Mouse (Mus musculus) forebrain, embryonic 14.5 days (tissue): ENCODE results near the gene Pum2. TPM values are rescaled to one million over a fixed set of nuclear protein-coding genes. Genes with fewer than 3 reads are reported as not detected.

Experiments used
- ATAC-seq: fragments of 200-750 bp; cut with Nextera tagmentation; 2 replicates; pipeline ENCODE4 v1.8.0; 2017; ENCODE audit warnings: mild to moderate bottlenecking, moderate library complexity
- DNase-seq: peaks from one replicate; pipeline ENCODE4 v3.0.0-alpha.2; 2015; ENCODE audit warnings: low spot score
- H3K27ac ChIP-seq: fragments of 300-500 bp; sonication (generic); 2 replicates; pipeline ENCODE4 v1.5.1; 2014; ENCODE audit warnings: low read depth, mild to moderate bottlenecking, control low read depth, low read length, moderate library complexity
- H3K27me3 ChIP-seq: fragments of 300-500 bp; sonication (generic); replicated peaks from 2 replicates; pipeline ENCODE4 v1.6.1; 2014; ENCODE audit warnings: low read length, control low read depth, mixed read lengths; ENCODE audit not compliant: control insufficient read depth, insufficient read depth
- H3K36me3 ChIP-seq: fragments of 300-500 bp; sonication (generic); 2 replicates; pipeline ENCODE4 v1.6.1; 2014; ENCODE audit warnings: low read length, control low read depth; ENCODE audit not compliant: control insufficient read depth, insufficient read depth
- H3K4me1 ChIP-seq: fragments of 300-500 bp; sonication (generic); 2 replicates; pipeline ENCODE4 v1.6.1; 2014; ENCODE audit warnings: antibody characterized with exemption, low read length, control low read depth; ENCODE audit not compliant: control insufficient read depth, insufficient read depth
- H3K4me2 ChIP-seq: fragments of 300-500 bp; sonication (generic); 2 replicates; pipeline ENCODE4 v1.6.1; 2014; ENCODE audit warnings: mild to moderate bottlenecking, control low read depth, low read length
- H3K4me3 ChIP-seq: fragments of 300-500 bp; sonication (generic); 2 replicates; pipeline ENCODE4 v1.5.1; 2014; ENCODE audit warnings: low read depth, low read length, control low read depth
- H3K9ac ChIP-seq: fragments of 300-500 bp; sonication (generic); 2 replicates; pipeline ENCODE4 v1.6.1; 2014; ENCODE audit warnings: mild to moderate bottlenecking, low read length, control low read depth, moderate library complexity
- H3K9me3 ChIP-seq: fragments of 300-500 bp; sonication (generic); replicated peaks from 2 replicates; pipeline ENCODE4 v1.6.1; 2016; ENCODE audit warnings: low read length, control low read depth, mixed read lengths; ENCODE audit not compliant: control insufficient read depth
- WGBS: fragments of 180-500 bp; shearing (Covaris S2); extraction: QIAGEN DNeasy Blood & Tissue Kit; methylation state at CpG from one replicate; pipeline ENCODE4 v1.1.7; 2014; 5-methylcytosine and 5-hydroxymethylcytosine counted together
- polyA plus RNA-seq: library from polyadenylated mRNA; unstranded; fragments of >200 nt; fragmentation: Nextera tagmentation; extraction: Ambion mirVana; gene quantifications from 2 replicates; pipeline ENCODE4 v1.2.1, GENCODE M21; 2014

Pum2 gene
- polyA plus RNA-seq, 1 experiment from 2014 or later: 70.6 TPM

GRCm38 (mm10) chr12:8708876-8709275, 34.9 kb downstream of the Pum2 start:
- WGBS: 87% methylated on average over 2 of the region's 2 CpGs
- Histone ChIP-seq H3K9me3 (no peaks in the 10 kb centered on the region), H3K27ac (no peak overlapping the region), H3K36me3 (peaks cover 35% of the 10 kb centered on the region), H3K9ac (no peak overlapping the region), H3K4me2 (no peak overlapping the region), H3K4me1 (no peaks in the 10 kb centered on the region), H3K4me3 (no peak overlapping the region), H3K27me3 (no peaks in the 10 kb centered on the region)
- DNase-seq (no peak), ATAC-seq (no peak)

- 71% methylated on average over 2 of the region's 2 CpGs for WGBS
- no peak overlapping the region for H3K27ac ChIP-seq
- H3K36me3 ChIP-seq: peaks cover 37% of the 10 kb centered on the region
- no peak overlapping the region for H3K4me3 ChIP-seq
- no peaks in the 10 kb centered on the region for H3K27me3 ChIP-seq
- no peak overlapping the region for H3K9ac ChIP-seq
- H3K4me2 ChIP-seq: no peak overlapping the region
- ATAC-seq (no peak), DNase-seq (no peak)
- no peaks in the 10 kb centered on the region for H3K9me3 ChIP-seq
- no peaks in the 10 kb centered on the region for H3K4me1 ChIP-seq
Observed at GRCm38 (mm10) chr12:8712665-8713064, 38.7 kb downstream of the Pum2 start.

GRCm38 (mm10) chr12:8716093-8716492, 42.2 kb downstream of the Pum2 start:
- Histone ChIP-seq H3K4me2 (no peak overlapping the region), H3K4me1 (no peaks in the 10 kb centered on the region), H3K27ac (no peak overlapping the region), H3K9me3 (no peaks in the 10 kb centered on the region), H3K27me3 (no peaks in the 10 kb centered on the region), H3K4me3 (no peak overlapping the region), H3K36me3 (peaks cover 34% of the 10 kb centered on the region), H3K9ac (no peak overlapping the region)
- DNase-seq (no peak), ATAC-seq (no peak)
- 73% methylated on average over 1 of the region's 1 CpGs for WGBS

GRCm38 (mm10) chr12:8726890-8727289, 53.0 kb downstream of the Pum2 start:
- ATAC-seq (no peak), DNase-seq (no peak)
- no peak overlapping the region for H3K4me3 ChIP-seq
- peaks cover 58% of the 10 kb centered on the region for H3K36me3 ChIP-seq
- WGBS: 52% methylated on average over 1 of the region's 1 CpGs
- no peaks in the 10 kb centered on the region for H3K9me3 ChIP-seq
- H3K4me1 ChIP-seq: no peaks in the 10 kb centered on the region
- no peak overlapping the region for H3K4me2 ChIP-seq
- no peak overlapping the region for H3K9ac ChIP-seq
- no peak overlapping the region for H3K27ac ChIP-seq
- H3K27me3 ChIP-seq: no peaks in the 10 kb centered on the region

GRCm38 (mm10) chr12:8728739-8729138, 54.8 kb downstream of the Pum2 start:
- Histone ChIP-seq H3K4me1 (no peaks in the 10 kb centered on the region), H3K27me3 (no peaks in the 10 kb centered on the region), H3K4me3 (no peak overlapping the region), H3K27ac (no peak overlapping the region), H3K9me3 (no peaks in the 10 kb centered on the region), H3K36me3 (peaks cover 51% of the 10 kb centered on the region), H3K9ac (no peak overlapping the region), H3K4me2 (no peak overlapping the region)
- DNase-seq (no peak), ATAC-seq (no peak)
- 84% methylated on average over 2 of the region's 2 CpGs for WGBS

- no peaks in the 10 kb centered on the region for H3K4me1 ChIP-seq
- no peak overlapping the region for H3K4me2 ChIP-seq
- no peaks in the 10 kb centered on the region for H3K9me3 ChIP-seq
- WGBS: 96% methylated on average over 2 of the region's 2 CpGs
- DNase-seq: no peak
- no peak overlapping the region for H3K9ac ChIP-seq
- H3K4me3 ChIP-seq: no peak overlapping the region
- ATAC-seq: no peak
- no peak overlapping the region for H3K27ac ChIP-seq
- peaks cover 52% of the 10 kb centered on the region for H3K36me3 ChIP-seq
- no peaks in the 10 kb centered on the region for H3K27me3 ChIP-seq
Observed at GRCm38 (mm10) chr12:8753654-8754053, 79.7 kb downstream of the Pum2 start.

- 80% methylated on average over 4 of the region's 4 CpGs for WGBS
- Histone ChIP-seq H3K27ac (no peak overlapping the region), H3K4me3 (no peak overlapping the region), H3K9ac (no peak overlapping the region), H3K4me1 (no peaks in the 10 kb centered on the region), H3K4me2 (no peak overlapping the region), H3K9me3 (no peaks in the 10 kb centered on the region), H3K27me3 (no peaks in the 10 kb centered on the region), H3K36me3 (peaks cover 47% of the 10 kb centered on the region)
- ATAC-seq (no peak), DNase-seq (no peak)
Observed at GRCm38 (mm10) chr12:8754116-8754515, 80.2 kb downstream of the Pum2 start.

GRCm38 (mm10) chr12:8758029-8758428, 84.1 kb downstream of the Pum2 start:
- H3K36me3 ChIP-seq: peaks cover 20% of the 10 kb centered on the region
- WGBS: 98% methylated on average over 3 of the region's 3 CpGs
- no peak for DNase-seq
- H3K4me2 ChIP-seq: no peak overlapping the region
- no peak overlapping the region for H3K4me3 ChIP-seq
- H3K4me1 ChIP-seq: no peaks in the 10 kb centered on the region
- H3K9ac ChIP-seq: no peak overlapping the region
- no peaks in the 10 kb centered on the region for H3K27me3 ChIP-seq
- H3K27ac ChIP-seq: no peak overlapping the region
- no peak for ATAC-seq
- no peaks in the 10 kb centered on the region for H3K9me3 ChIP-seq

GRCm38 (mm10) chr12:8759115-8759514, 85.2 kb downstream of the Pum2 start:
- Histone ChIP-seq H3K9ac (no peak overlapping the region), H3K27ac (no peak overlapping the region), H3K9me3 (no peaks in the 10 kb centered on the region), H3K4me2 (no peak overlapping the region), H3K27me3 (no peaks in the 10 kb centered on the region), H3K36me3 (peaks cover 10% of the 10 kb centered on the region; the same call in 1 of the 2 replicates), H3K4me3 (no peak overlapping the region), H3K4me1 (no peaks in the 10 kb centered on the region)
- WGBS: 84% methylated on average over 4 of the region's 4 CpGs
- no peak for DNase-seq
- ATAC-seq: no peak
